Mouse (Mus musculus): ENCODE data around the gene Gpank1.

The Gpank1 gene

GRCm38 (mm10) chr17:35132174-35132560 lies 10.9 kb downstream of the Gpank1 start:
- peak; percentile 63 for DNase-seq

- no peak for DNase-seq
Observed at GRCm38 (mm10) chr17:35133517-35133916, 12.3 kb downstream of the Gpank1 start.

GRCm38 (mm10) chr17:35134801-35135590 lies 13.7 kb downstream of the Gpank1 start, which contains the start of gene Bag6:
TSS of gene Bag6 (plus strand) at chr17:35135178.
- DNase-seq = peak; percentile 97

DNA sequence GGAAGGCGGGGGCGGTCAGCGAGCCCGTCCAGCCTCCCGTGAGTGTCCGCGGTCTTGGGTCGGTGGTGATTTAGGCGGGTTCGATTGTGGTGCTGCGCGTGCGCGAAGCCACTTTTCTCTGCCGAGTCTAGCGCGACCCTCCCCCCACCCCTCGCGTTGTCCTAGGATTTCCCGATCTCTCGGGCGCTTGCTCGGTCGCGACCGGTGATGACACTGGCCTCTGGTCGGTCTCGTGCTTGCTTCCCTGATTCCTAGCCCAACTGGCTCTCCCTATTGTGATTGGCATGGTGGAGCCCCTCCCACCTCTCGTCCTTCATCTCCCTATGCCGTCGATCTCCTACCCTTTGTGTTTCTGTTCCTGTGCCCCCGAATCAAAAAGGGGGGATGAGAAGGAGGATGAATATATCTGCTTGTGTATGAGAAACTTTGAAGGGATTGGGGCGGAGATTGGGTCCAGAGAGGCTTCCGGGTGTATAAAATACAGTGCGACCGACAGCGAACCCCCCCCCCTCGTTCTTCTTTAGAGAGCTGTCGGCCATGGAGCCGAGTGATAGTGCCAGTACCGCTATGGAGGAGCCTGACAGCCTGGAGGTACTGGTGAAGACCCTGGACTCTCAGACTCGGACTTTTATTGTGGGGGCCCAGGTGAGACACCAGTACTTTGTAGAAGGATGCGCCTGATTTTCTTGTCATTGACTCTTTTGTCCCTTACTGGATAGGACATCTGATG lies 14.5 kb downstream of the Gpank1 start:
- DNase-seq = no peak

- DNase-seq = no peak
Observed at GRCm38 (mm10) chr17:35139269-35139668, 18.0 kb downstream of the Gpank1 start.

- DNase-seq = no peak
Observed at GRCm38 (mm10) chr17:35140490-35140996, 19.3 kb downstream of the Gpank1 start.

DNA sequence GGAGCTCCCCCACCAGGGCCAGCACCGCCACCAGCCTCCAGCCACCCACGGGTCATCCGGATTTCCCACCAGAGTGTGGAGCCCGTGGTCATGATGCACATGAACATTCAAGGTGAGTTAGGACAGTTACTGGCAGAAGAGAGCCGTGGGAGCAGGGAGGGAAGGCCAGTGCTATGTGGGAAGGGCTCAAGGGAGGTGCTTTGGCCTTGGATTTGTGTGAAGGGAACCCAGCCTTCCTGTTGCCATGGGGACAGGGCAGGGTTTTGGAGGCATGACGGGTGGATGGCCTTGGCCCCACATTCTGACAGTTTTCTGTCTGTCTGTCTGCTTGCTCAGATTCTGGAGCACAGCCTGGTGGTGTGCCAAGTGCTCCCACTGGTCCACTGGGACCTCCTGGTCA lies 20.7 kb downstream of the Gpank1 start:
- DNase-seq = no peak

GRCm38 (mm10) chr17:35146139-35146538 lies 24.9 kb downstream of the Gpank1 start:
- DNase-seq = no peak

GRCm38 (mm10) chr17:35147348-35147747 lies 26.1 kb downstream of the Gpank1 start:
- DNase-seq = no peak

- DNase-seq = no peak
Observed at GRCm38 (mm10) chr17:35147922-35148639, 26.8 kb downstream of the Gpank1 start.

DNA sequence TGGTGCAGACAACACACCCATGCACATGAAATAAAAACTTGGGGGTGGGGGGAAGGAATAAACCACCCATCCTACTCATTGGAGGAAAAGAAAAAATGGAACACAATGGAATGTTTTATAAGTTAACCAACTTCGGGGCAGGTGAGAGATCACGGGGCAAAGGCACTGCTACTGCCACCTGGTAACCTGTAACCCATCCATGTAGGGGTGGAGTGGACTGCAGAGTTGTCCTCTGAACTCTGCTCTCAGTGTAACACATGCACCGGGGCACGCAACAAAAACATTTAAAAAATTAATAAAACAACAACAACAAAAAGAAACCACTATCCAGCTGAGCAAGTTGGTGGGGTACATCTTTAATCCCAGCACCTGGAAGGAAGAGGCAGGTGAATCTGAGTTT lies 30.9 kb downstream of the Gpank1 start:
- DNase-seq = no peak

DNA sequence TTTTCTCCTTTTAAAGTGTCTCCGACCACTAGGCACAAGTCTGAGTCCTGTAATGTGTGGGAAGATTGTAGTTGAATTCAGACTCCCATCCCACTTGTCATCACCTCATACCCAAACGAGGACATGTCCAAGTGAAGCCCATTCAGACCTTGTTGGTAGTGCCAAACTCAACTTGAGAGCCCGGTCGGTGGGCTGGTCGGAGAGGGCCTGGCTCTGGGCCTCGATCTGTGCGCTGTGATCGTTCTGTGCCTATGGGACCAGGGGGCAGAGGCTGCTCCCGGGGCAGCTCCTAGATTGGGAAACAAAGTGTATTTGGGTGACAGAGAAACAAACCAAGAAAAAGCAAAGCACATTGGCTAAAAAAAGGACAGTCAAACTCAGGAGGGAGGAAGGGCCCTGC lies 31.8 kb downstream of the Gpank1 start:
- DNase-seq = no peak

DNA sequence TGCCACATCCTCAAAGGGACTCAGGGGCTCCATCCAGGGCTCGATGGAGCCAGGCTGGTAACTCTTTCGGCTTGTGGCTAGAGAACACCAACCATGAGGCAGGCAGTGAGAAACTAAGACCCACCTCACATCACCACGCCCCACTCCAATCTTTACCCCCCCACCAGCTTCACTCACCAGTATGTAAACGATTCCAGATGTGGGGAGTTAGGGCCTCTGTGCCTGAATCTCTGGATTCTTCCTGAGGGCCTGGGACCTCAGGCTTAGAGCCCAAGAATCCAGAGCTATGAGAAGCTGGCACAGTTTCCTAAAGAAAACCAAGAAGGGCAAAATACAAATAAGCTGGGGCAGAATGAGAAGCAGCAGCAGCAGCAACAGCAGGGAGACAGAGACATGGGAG lies 32.7 kb downstream of the Gpank1 start:
- DNase-seq = no peak

DNA sequence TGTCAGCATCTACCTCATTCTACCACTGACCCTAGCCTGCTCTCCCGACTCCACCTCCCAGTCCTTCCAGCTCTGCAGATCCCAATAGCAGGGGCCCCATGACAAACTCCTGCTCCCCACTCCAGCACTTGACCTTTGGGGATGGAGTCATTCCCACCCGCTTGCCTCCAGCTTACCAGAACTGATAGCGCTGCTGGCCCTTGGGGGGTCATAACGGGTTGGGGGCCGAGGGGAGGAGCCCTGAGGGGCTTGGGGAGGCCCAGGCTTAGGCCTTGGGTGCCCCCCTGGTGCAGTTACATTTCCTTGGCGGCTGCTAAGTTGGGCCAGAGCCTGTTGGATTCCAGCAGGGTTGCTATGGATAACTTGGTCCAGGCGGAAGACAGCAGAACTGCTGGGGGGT lies 33.4 kb downstream of the Gpank1 start:
- DNase-seq = no peak

GRCm38 (mm10) chr17:35155451-35155850 lies 34.2 kb downstream of the Gpank1 start:
- DNase-seq = no peak

DNA sequence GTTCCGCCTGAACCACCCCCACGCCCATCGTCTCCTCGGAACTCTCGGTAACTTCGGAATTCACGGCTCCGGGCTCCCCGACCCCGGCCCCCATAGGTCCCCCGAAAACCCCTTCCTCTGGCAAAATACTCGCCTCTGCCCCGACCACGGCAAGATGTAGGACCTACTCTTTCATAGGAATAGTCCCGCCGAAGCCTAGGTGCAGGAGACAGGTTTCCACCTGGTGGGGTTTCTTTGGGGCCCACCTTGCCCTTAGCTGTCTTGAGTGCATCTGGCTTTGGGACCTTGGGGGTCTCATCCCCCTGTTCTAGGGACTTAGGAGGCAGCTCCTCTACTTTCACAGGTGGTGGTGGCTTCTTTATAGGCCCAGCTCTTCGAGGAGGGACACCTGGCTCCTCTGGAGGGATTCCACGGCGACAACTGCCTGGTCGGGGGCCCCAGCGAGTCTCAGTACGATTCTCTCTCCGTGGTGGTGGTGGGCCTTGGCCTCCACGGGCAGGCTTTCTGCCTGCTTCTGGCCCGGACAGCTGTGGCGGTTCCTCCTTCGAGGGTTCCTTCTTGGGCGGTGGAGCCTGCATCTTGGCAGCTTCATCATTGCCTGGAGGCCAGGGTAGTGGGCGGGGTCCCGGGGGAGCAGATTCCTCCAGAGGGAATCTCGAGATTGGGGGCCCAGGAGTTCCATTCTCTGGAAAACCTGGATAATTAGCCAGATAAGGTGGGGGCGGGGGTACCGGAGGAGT lies 35.4 kb downstream of the Gpank1 start:
- no peak for DNase-seq

DNA sequence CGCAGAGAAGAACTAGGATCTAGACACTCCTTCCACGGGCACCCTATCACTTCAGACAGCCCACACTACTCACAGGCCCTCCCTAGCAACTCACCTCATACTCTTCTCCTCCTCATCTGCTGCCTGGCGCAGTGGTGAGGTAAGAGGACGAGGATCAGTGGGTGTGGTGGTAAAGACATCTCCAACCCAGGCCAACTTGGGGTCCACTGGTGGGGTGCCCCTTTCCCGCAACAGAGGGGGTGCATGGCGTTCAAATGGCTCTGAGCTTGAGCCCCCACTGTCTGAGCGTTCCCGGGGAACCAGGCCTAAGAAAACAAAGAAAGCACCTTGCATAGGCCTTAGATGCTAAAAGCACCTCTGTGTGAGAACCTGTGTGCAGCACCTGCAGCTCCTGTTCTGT lies 36.0 kb downstream of the Gpank1 start:
- DNase-seq = no peak

DNA sequence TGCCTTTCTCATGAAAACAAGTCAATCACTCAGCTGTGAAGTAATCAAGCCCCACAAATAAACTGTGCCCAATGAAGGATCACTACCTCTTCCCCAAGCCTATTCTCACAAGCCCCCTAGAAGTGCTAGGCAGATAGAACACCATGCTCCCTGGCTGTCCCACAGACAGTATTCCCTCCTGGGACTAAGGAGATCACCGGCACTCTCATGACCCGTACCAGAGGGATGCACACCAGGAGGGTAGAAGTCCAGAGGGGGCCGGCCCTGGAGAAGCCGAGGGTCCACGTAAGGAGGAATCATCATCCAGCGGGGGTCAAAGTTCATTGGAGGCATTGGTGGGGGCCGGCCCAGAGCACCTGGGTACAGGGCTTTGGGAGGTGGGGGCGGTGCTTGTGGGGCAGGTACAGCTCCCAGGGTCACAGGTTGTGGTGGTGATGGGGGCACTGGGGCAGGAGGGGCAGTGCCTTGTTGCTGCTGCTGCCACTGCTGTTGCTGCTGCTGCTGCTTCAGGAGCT lies 36.5 kb downstream of the Gpank1 start:
- no peak for DNase-seq

GRCm38 (mm10) chr17:35158850-35159593 lies 37.8 kb downstream of the Gpank1 start:
- DNase-seq = no peak

DNA sequence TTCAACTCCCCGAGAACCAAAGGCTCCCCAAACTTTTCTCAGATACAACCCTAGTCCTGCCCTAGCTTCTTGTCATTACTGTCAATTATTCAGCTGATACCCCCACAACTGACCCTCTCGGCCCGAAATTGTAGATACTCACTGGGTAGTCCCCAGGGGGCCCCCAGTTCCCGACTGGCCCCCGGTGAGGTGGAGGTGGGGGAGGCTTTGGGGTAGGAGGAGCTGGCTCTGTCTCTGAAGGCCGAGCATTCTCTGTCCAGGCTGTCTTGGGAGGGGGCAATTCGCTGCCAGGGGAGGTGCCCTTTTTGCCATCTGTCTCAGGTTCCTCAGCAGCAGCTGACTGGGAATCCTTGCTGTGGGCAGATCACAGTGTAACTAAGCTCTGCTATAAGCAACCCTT lies 38.4 kb downstream of the Gpank1 start:
- no peak for DNase-seq

DNA sequence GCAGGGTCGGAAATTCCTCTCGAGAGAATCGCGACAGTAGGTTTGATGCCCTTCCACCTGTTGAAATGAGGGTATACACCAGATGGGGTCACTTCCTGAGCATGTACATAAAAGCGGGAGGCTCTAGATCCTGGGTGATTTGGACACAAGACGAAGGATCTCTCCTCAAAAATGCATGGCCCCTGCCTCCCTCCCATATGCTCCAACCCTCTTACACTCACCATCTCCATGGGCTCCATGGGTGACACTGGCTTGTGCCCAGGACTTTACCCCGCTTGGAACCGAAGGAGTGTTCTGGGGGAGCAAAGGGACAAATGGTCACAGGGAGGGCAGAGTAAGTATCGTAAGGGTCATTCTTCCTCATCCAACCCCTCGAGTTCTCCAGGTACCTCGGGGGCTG lies 40.2 kb downstream of the Gpank1 start:
- no peak for DNase-seq

GRCm38 (mm10) chr17:35162121-35162520 lies 40.9 kb downstream of the Gpank1 start:
- no peak for DNase-seq
